Mouse (Mus musculus) ES-E14 (cell line): Measurements from ENCODE around the gene Ssna1. TPM values are rescaled to one million over a fixed set of nuclear protein-coding genes. Genes with fewer than 3 reads are reported as not detected.

ENCODE experiments used
- DNase-seq: peaks from one replicate; pipeline ENCODE4 v3.0.0-alpha.2; 2013; ENCODE audit warnings: low read depth, low spot score
- H3K27ac ChIP-seq: 2 replicates; pipeline ENCODE4 v1.5.1; 2012; ENCODE audit warnings: low read depth, mild to moderate bottlenecking, low read length, moderate library complexity, mixed read lengths; ENCODE audit not compliant: poor library complexity, insufficient read depth, severe bottlenecking
- H3K36me3 ChIP-seq: 2 replicates; pipeline ENCODE4 v1.6.1; 2012; ENCODE audit warnings: mild to moderate bottlenecking, low read length, moderate library complexity, mixed read lengths; ENCODE audit not compliant: control insufficient read depth, poor library complexity, insufficient read depth, severe bottlenecking
- H3K4me1 ChIP-seq, 2 experiments: fragments of 150-350 bp in 1 of 2; sonication (generic) in 1 of 2; 2 replicates each; pipeline ENCODE4 v1.6.1; 2012; ENCODE audit warnings: low read length in 2 of 2, mild to moderate bottlenecking in 1 of 2, mixed read lengths in 1 of 2; ENCODE audit not compliant: control insufficient read depth in 2 of 2, insufficient read depth in 2 of 2, poor library complexity in 1 of 2
- H3K4me3 ChIP-seq, 2 experiments: fragments of 150-350 bp in 1 of 2; sonication (generic) in 1 of 2; 2 replicates each; pipeline ENCODE4 v1.5.1; 2012; ENCODE audit warnings: low read length in 2 of 2, low read depth in 1 of 2, mild to moderate bottlenecking in 1 of 2, mixed read lengths in 1 of 2; ENCODE audit not compliant: insufficient read depth in 1 of 2, poor library complexity in 1 of 2, severe bottlenecking in 1 of 2
- H3K9ac ChIP-seq: 2 replicates; pipeline ENCODE4 v1.6.1; 2012; ENCODE audit warnings: low read depth, mild to moderate bottlenecking, low read length, mixed read lengths; ENCODE audit not compliant: poor library complexity, insufficient read depth, severe bottlenecking
- H3K9me3 ChIP-seq: fragments of 150-350 bp; sonication (generic); 2 replicates; pipeline ENCODE4 v1.6.1; 2012; ENCODE audit warnings: low read depth, mild to moderate bottlenecking, low read length; ENCODE audit not compliant: control insufficient read depth, insufficient read depth
- CHD2 ChIP-seq: IDR thresholded peaks from 2 replicates; pipeline ENCODE4 v1.6.1; 2014; ENCODE audit warnings: mild to moderate bottlenecking, low read depth, low read length, inconsistent platforms
- HCFC1 ChIP-seq: IDR thresholded peaks from 2 replicates; pipeline ENCODE4 v1.6.1; 2012; ENCODE audit warnings: low read length, inconsistent platforms, borderline replicate concordance; ENCODE audit not compliant: insufficient read depth
- MAFK ChIP-seq: IDR thresholded peaks from 2 replicates; pipeline ENCODE4 v1.6.1; 2014; ENCODE audit warnings: mild to moderate bottlenecking, low read depth, low read length, inconsistent platforms; ENCODE audit not compliant: insufficient read depth
- ZC3H11A ChIP-seq: IDR thresholded peaks from 2 replicates; pipeline ENCODE4 v1.6.1; 2012; ENCODE audit warnings: low read depth, mild to moderate bottlenecking, inconsistent platforms, low read length, borderline replicate concordance
- ZNF384 ChIP-seq: IDR thresholded peaks from 2 replicates; pipeline ENCODE4 v1.6.1; 2012; ENCODE audit warnings: low read depth, low read length, inconsistent platforms
- in situ Hi-C, 2 experiments: fragments of 600-800 bp; cut with MboI; formaldehyde crosslinking; loops; one replicate each; pipeline ENCODE4 v1.15.1; 2025; ENCODE audit warnings: low sequenced_read_pairs in 2 of 2, inconsistent platforms in 1 of 2; ENCODE audit not compliant: unreplicated experiment in 2 of 2
- total RNA-seq: library from RNA; depleted of rRNA; stranded (reverse); fragments of 300-350 nt; gene quantifications from 2 replicates; pipeline ENCODE4 v1.2.3, GENCODE M21; 2012; rRNA removed

The Ssna1 gene
- 52.4 and 70.6 TPM in 2 replicates for total RNA-seq

DNA sequence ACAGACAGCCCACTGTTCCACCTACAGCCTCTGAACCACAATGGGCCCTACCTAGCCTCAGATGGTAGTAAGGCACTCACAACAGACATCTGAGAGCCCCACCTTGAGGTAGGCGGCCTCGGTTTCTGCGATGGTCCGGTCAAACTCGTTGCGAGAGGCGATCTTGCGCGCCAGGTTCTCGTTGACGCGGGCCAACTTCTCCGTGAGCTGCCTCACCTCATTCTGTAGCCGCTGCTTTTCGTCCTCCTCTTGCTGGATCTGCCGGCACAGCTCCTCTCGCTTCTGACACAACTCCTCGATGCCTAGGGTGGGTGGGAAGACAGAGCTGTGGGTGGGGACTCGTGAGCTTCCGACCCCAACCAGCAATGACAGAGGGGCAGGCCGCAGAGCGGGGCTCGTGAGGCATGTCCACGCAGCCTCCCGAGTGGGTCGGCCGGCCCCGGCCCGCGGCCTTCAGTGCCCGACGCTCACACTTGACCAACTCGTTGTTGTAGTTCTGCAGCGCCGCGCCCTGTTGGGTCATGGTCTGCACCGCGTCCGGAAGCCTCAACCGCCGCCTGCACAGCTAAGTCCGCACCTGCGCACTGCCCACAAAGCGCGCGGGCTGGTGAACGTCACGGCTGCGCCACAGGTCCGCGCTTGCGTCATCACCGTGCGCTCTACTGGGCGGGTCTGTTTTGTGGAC lies at the start of gene Ssna1, which contains the start of gene Anapc2:
TSS of gene Ssna1 (minus strand) at position 612 of the 685 bp plus-strand sequence.
TSS of gene Anapc2 (plus strand) at position 652 of the 685 bp plus-strand sequence.
- DNase-seq: peak; percentile 96
- Histone ChIP-seq H3K27ac (0 out of 2 replicates have a peak within 1 kb of the TSS, but pooled peaks have one; percentile 17), H3K4me1 (peaks cover 0 to 5% of the 10 kb centered on the region in 2 experiments; a peak in 2 of 4 replicates), H3K9me3 (no peaks in the 10 kb centered on the region), H3K9ac (peak within 1 kb of the TSS; percentile 91), H3K36me3 (peaks cover 32% of the 10 kb centered on the region), H3K4me3 (peak within 1 kb of the TSS; percentile 75 to 89)
- in situ Hi-C loops: no loop called here
- TF ChIP-seq ZC3H11A (no peak), HCFC1 (peak; percentile 78; the same call in 1 of the 2 replicates), MAFK (no peak)

DNA sequence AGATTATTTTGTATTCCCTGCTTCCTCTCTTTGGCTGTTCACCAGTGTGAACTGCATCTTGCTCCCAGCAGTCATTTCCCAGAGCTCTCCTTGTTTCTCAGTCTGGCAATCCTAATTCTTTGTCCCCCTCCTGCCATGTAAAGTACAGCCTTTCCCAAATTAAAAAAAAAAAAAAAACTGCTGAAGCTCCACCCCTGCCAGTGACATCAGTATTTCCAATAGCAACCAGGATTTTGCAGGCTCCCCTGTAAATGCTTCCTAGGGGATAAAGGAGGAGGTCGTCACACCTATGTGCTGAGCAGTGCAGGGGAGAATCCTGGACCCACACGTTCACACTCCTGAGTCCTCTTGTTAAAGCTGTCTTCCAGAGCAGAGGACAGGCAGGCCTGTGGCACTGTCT lies 47.8 kb upstream of the Ssna1 start:
- H3K9me3 ChIP-seq: no peaks in the 10 kb centered on the region
- DNase-seq: no peak
- TF ChIP-seq MAFK (no peak), ZNF384 (peak; percentile 54; the same call in 1 of the 2 replicates)
- no peak overlapping the region for H3K4me3 ChIP-seq
- no peaks in the 10 kb centered on the region for H3K36me3 ChIP-seq
- in situ Hi-C loops: no loop called here
- H3K4me1 ChIP-seq: peaks cover 3 to 4% of the 10 kb centered on the region in 2 experiments; a peak in 3 of 4 replicates
- no peak overlapping the region for H3K9ac ChIP-seq
- H3K27ac ChIP-seq: no peak overlapping the region

DNA sequence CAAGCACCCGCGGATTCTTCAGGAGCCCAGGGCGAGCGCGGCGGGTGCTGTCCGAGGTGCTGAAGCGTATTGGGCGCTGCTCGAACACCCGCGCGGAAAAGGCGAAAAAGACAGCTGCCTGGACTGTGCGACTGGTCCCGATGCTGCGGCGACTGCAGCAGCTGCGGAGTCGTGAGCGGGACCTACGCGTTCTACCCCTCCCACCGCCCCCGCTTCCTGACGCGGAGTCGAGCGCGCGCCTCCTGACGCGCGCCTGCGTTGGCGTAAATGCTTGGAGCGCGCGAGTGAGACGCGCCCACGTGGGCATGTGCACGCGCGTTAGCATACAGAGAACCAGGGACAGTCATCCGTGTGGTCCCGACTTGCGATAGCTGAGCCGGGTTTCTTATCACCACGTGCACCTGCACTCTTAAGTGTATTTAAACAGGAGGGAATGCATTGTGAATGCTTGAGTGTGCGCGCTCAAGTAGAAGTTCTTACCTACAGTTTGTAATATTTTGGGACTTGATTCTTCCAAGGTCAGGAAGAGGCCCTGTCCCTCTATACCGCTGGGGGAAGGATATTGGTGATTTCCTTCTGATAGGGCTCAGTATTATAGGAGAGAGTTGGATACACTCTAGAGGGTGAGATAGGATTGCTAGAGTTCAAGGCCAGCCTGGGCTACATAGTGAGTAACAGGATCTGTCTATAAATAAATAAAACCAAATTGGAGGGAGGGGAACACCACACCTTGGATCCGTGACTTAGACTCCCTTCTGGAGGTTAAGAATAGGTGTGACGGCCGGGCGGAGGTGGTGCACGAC lies 46.9 kb upstream of the Ssna1 start, which contains the start of gene Grin1:
TSS of gene Grin1 (minus strand) at position 217 of the 803 bp plus-strand sequence.
- peak within 1 kb of the TSS; percentile 64 to 76 for H3K4me3 ChIP-seq
- peak; percentile 59 for DNase-seq
- peaks cover 3 to 4% of the 10 kb centered on the region in 2 experiments; a peak in 3 of 4 replicates for H3K4me1 ChIP-seq
- 0 out of 2 replicates have a peak, but pooled peaks have one; percentile 17 for TF ChIP-seq MAFK
- no peak for TF ChIP-seq CHD2
- no peak within 1 kb of the TSS for H3K27ac ChIP-seq
- no peak within 1 kb of the TSS for H3K9ac ChIP-seq
- no peaks in the 10 kb centered on the region for H3K9me3 ChIP-seq
- H3K36me3 ChIP-seq: no peaks in the 10 kb centered on the region
- in situ Hi-C loops: no loop called here

DNA sequence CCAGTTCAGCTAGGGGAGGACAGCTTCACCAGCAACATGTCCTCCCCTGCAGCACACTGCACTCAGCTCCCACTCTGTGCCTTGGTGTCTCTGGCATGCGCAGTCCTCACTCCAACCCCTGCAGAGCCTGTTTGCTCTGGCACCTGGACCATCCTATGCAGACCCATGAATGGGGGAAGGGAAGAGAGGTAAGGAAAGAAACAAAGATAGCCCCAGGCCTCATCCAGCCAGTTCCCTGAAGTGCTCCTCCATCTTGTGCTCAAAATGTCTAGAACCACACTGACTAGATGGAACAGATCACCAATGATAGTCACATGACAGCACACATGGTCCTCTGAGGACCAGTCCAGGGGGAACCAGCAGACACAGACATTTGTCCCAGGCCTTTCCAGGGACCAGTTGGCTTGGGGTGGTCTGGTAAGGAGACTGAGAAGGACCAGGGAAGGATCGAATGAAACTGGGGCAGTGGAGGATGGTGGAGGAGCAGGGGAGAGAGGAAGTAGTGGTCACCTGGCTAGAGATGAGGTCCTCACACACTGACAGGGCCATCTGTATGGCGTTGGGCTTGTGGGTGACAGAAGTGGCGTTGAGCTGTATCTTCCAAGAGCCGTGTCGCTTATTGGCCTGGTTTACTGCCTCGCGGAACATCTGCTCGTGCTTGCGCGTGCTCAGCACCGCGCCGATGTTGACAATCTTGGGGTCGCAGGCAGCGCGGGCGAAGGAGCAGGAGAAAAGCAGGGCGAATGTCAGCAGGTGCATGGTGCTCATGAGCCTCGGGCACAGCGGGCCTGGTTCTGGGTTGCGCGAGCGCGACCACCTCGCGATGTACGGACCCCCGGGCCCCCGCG lies 46.1 kb upstream of the Ssna1 start:
- H3K9ac ChIP-seq: no peak overlapping the region
- peaks cover 3 to 4% of the 10 kb centered on the region in 2 experiments; a peak in 3 of 4 replicates for H3K4me1 ChIP-seq
- peak overlapping the region; percentile 64 to 76 for H3K4me3 ChIP-seq
- no peaks in the 10 kb centered on the region for H3K9me3 ChIP-seq
- TF ChIP-seq ZC3H11A (no peak), ZNF384 (no peak), CHD2 (no peak), HCFC1 (no peak), MAFK (no peak)
- in situ Hi-C loops: no loop called here
- DNase-seq: no peak
- no peak overlapping the region for H3K27ac ChIP-seq
- H3K36me3 ChIP-seq: no peaks in the 10 kb centered on the region
